Mouse (Mus musculus) kidney, postnatal 25 days (tissue): ENCODE measurements around the gene Olfr715.
"Not testable (repeated sequence)": the region's sequence is repeated elsewhere in the genome, so short reads cannot be mapped to it uniquely, and the experiment has no call there.

ENCODE experiments used
- DNase-seq, 2 experiments: peaks; one replicate each; pipeline ENCODE4 v3.0.0; 2021; ENCODE audit warnings: mixed read lengths in 2 of 2

Gene Olfr715

GRCm38 (mm10) chr7:107130983-107131382 lies at the start of gene Olfr715:
Olfr715 (minus strand) TSS chr7:107131083.
- DNase-seq = not testable (repeated sequence)

GRCm38 (mm10) chr7:107180406-107180805 lies 49.5 kb upstream of the Olfr715 start:
- DNase-seq = no peak

GRCm38 (mm10) chr7:107166690-107167089 lies 35.8 kb upstream of the Olfr715 start, which contains the start of gene Nlrp14:
Nlrp14 (plus strand) TSS chr7:107166990.
- DNase-seq = no peak

- not testable (repeated sequence) for DNase-seq
Observed at GRCm38 (mm10) chr7:107138027-107138426, 7.1 kb upstream of the Olfr715 start, which contains the start of gene Olfr716. Olfr716 (plus strand) TSS chr7:107138327.

- DNase-seq = not testable (repeated sequence)
Observed at GRCm38 (mm10) chr7:107110269-107110668, 20.6 kb downstream of the Olfr715 start, which contains the start of gene Olfr715b. Olfr715b (minus strand) TSS chr7:107110369.

GRCm38 (mm10) chr7:107092920-107093319 lies 38.0 kb downstream of the Olfr715 start, which contains the start of gene Olfr17:
Olfr17 (plus strand) TSS chr7:107093220.
- DNase-seq = no peak
